Mouse (Mus musculus) neural tube, embryonic 13.5 days (tissue): ENCODE results near the gene Grin2d. TPM values are rescaled to one million over a fixed set of nuclear protein-coding genes. Genes with fewer than 3 reads are reported as not detected.

Experiments
- ATAC-seq: fragments of 200-750 bp; cut with Nextera tagmentation; 2 replicates; pipeline ENCODE4 v1.8.0; 2017; ENCODE audit warnings: low read depth, mild to moderate bottlenecking, moderate TSS enrichment, moderate library complexity
- H3K27ac ChIP-seq: fragments of 300-500 bp; sonication (generic); replicated peaks from 2 replicates; pipeline ENCODE4 v1.5.1; 2015; ENCODE audit warnings: moderate library complexity, mild to moderate bottlenecking, inconsistent platforms
- H3K27me3 ChIP-seq: fragments of 300-500 bp; sonication (generic); 2 replicates; pipeline ENCODE4 v1.6.1; 2015; ENCODE audit warnings: mild to moderate bottlenecking, inconsistent platforms
- H3K36me3 ChIP-seq: fragments of 300-500 bp; sonication (generic); 2 replicates; pipeline ENCODE4 v1.6.1; 2015; ENCODE audit warnings: mild to moderate bottlenecking, inconsistent platforms
- H3K4me1 ChIP-seq: fragments of 300-500 bp; sonication (generic); replicated peaks from 2 replicates; pipeline ENCODE4 v1.6.1; 2015; ENCODE audit warnings: inconsistent platforms
- H3K4me2 ChIP-seq: fragments of 300-500 bp; sonication (generic); 2 replicates; pipeline ENCODE4 v1.6.1; 2015; ENCODE audit warnings: inconsistent platforms, mild to moderate bottlenecking, moderate library complexity
- H3K4me3 ChIP-seq: fragments of 300-500 bp; sonication (generic); 2 replicates; pipeline ENCODE4 v1.5.1; 2015; ENCODE audit warnings: mild to moderate bottlenecking, inconsistent platforms
- H3K9ac ChIP-seq: fragments of 300-500 bp; sonication (generic); 2 replicates; pipeline ENCODE4 v1.6.1; 2015; ENCODE audit warnings: moderate library complexity, mild to moderate bottlenecking, inconsistent platforms
- H3K9me3 ChIP-seq: fragments of 300-500 bp; sonication (generic); 2 replicates; pipeline ENCODE4 v1.6.1; 2016; ENCODE audit warnings: inconsistent platforms
- WGBS: fragments of 180-500 bp; shearing (Covaris S2); methylation state at CpG from one replicate; pipeline ENCODE4 v1.1.7; 2015; 5-methylcytosine and 5-hydroxymethylcytosine counted together
- polyA plus RNA-seq: library from polyadenylated mRNA; unstranded; fragments of >200 nt; fragmentation: Nextera tagmentation; extraction: Ambion mirVana; gene quantifications from 2 replicates; pipeline ENCODE4 v1.2.1, GENCODE M21; 2015

Gene Grin2d
- polyA plus RNA-seq, 1 experiment from 2014 or later, result 1.6 TPM

GRCm38 (mm10) chr7:45815323-45815983 is 62.7 kb downstream of the Grin2d start:
- peak overlapping the region; percentile 45 for H3K9ac ChIP-seq
- WGBS, result 45% methylated on average over 10 of the region's 10 CpGs
- peak overlapping the region; percentile 35; the same call in 1 of the 2 replicates for H3K4me3 ChIP-seq
- no peaks in the 10 kb centered on the region for H3K9me3 ChIP-seq
- peaks cover 13% of the 10 kb centered on the region for H3K27me3 ChIP-seq
- peak overlapping the region; percentile 78 for H3K27ac ChIP-seq
- H3K36me3 ChIP-seq, result peaks cover 24% of the 10 kb centered on the region
- H3K4me1 ChIP-seq, result peaks cover 38% of the 10 kb centered on the region
- no peak for ATAC-seq
- peak overlapping the region; percentile 58 for H3K4me2 ChIP-seq

GRCm38 (mm10) chr7:45814841-45815240 is 63.3 kb downstream of the Grin2d start:
- no peak for ATAC-seq
- Histone ChIP-seq H3K27me3 (peaks cover 7% of the 10 kb centered on the region), H3K9me3 (no peaks in the 10 kb centered on the region), H3K36me3 (peaks cover 30% of the 10 kb centered on the region), H3K27ac (peak overlapping the region; percentile 78), H3K4me1 (peaks cover 38% of the 10 kb centered on the region), H3K4me3 (peak overlapping the region; percentile 35), H3K4me2 (peak overlapping the region; percentile 58), H3K9ac (peak overlapping the region; percentile 45)
- 4% methylated on average over 5 of the region's 5 CpGs for WGBS

- Histone ChIP-seq H3K36me3 (peaks cover 38% of the 10 kb centered on the region), H3K9ac (peak within 1 kb of the TSS; percentile 100), H3K9me3 (no peaks in the 10 kb centered on the region), H3K4me2 (peak within 1 kb of the TSS; percentile 96), H3K4me1 (peaks cover 42% of the 10 kb centered on the region), H3K27ac (peak within 1 kb of the TSS; percentile 100), H3K27me3 (peaks cover 7% of the 10 kb centered on the region; the same call in 1 of the 2 replicates), H3K4me3 (peak within 1 kb of the TSS; percentile 91)
- ATAC-seq, result peak; percentile 99
- under 1% methylated on average over 91 of the region's 92 CpGs for WGBS
These were observed 64.1 kb downstream of the Grin2d start, which contains the start of gene Cyth2 for GRCm38 (mm10) chr7:45813787-45814779. Gene Cyth2, minus strand, starts transcription at chr7:45814581.

GRCm38 (mm10) chr7:45812921-45813320 is 65.3 kb downstream of the Grin2d start:
- 88% methylated on average over 8 of the region's 8 CpGs for WGBS
- H3K9ac ChIP-seq, result peak overlapping the region; percentile 100
- H3K4me2 ChIP-seq, result peak overlapping the region; percentile 96
- ATAC-seq, result no peak
- peak overlapping the region; percentile 91 for H3K4me3 ChIP-seq
- H3K27me3 ChIP-seq, result no peaks in the 10 kb centered on the region
- peaks cover 52% of the 10 kb centered on the region for H3K4me1 ChIP-seq
- H3K36me3 ChIP-seq, result peaks cover 50% of the 10 kb centered on the region
- peak overlapping the region; percentile 100; the same call in 1 of the 2 replicates for H3K27ac ChIP-seq
- no peaks in the 10 kb centered on the region for H3K9me3 ChIP-seq

GRCm38 (mm10) chr7:45809276-45810075 is 68.7 kb downstream of the Grin2d start:
- peaks cover 53% of the 10 kb centered on the region for H3K4me1 ChIP-seq
- peaks cover 71% of the 10 kb centered on the region for H3K36me3 ChIP-seq
- no peak overlapping the region for H3K4me3 ChIP-seq
- 88% methylated on average over 14 of the region's 14 CpGs for WGBS
- H3K27me3 ChIP-seq, result no peaks in the 10 kb centered on the region
- H3K4me2 ChIP-seq, result no peak overlapping the region
- no peaks in the 10 kb centered on the region for H3K9me3 ChIP-seq
- no peak for ATAC-seq
- H3K9ac ChIP-seq, result peak overlapping the region; percentile 34; the same call in 1 of the 2 replicates
- no peak overlapping the region; the same call in 1 of the 2 replicates for H3K27ac ChIP-seq

- WGBS, result 52% methylated on average over 11 of the region's 11 CpGs
- Histone ChIP-seq H3K27ac (peak overlapping the region; percentile 42), H3K27me3 (no peaks in the 10 kb centered on the region), H3K9ac (0 out of 2 replicates have a peak overlapping the region, but pooled peaks have one; percentile 12), H3K4me2 (no peak overlapping the region), H3K36me3 (peaks cover 81% of the 10 kb centered on the region), H3K9me3 (no peaks in the 10 kb centered on the region), H3K4me1 (peaks cover 53% of the 10 kb centered on the region), H3K4me3 (no peak overlapping the region)
- ATAC-seq, result no peak
These were observed 69.7 kb downstream of the Grin2d start for GRCm38 (mm10) chr7:45808471-45808870.

- Histone ChIP-seq H3K9ac (no peak overlapping the region), H3K4me3 (no peak overlapping the region), H3K27me3 (no peaks in the 10 kb centered on the region), H3K4me2 (no peak overlapping the region), H3K36me3 (peaks cover 85% of the 10 kb centered on the region), H3K27ac (peak overlapping the region; percentile 71), H3K4me1 (peaks cover 31% of the 10 kb centered on the region), H3K9me3 (no peaks in the 10 kb centered on the region)
- no peak for ATAC-seq
- 64% methylated on average over 5 of the region's 5 CpGs for WGBS
These were observed 72.2 kb downstream of the Grin2d start for GRCm38 (mm10) chr7:45805941-45806340.

- H3K4me2 ChIP-seq, result no peak overlapping the region
- H3K27me3 ChIP-seq, result peaks cover 2% of the 10 kb centered on the region
- H3K9me3 ChIP-seq, result no peaks in the 10 kb centered on the region
- peaks cover 75% of the 10 kb centered on the region for H3K36me3 ChIP-seq
- H3K27ac ChIP-seq, result no peak overlapping the region
- H3K4me1 ChIP-seq, result peaks cover 27% of the 10 kb centered on the region
- H3K9ac ChIP-seq, result no peak overlapping the region
- 94% methylated on average over 6 of the region's 6 CpGs for WGBS
- ATAC-seq, result no peak
- no peak overlapping the region for H3K4me3 ChIP-seq
These were observed 75.6 kb downstream of the Grin2d start for GRCm38 (mm10) chr7:45802551-45802950.

- peak; percentile 60 for ATAC-seq
- H3K4me3 ChIP-seq, result no peak overlapping the region
- no peak overlapping the region for H3K9ac ChIP-seq
- peaks cover 75% of the 10 kb centered on the region for H3K36me3 ChIP-seq
- peaks cover 30% of the 10 kb centered on the region for H3K4me1 ChIP-seq
- H3K27ac ChIP-seq, result no peak overlapping the region
- peaks cover 14% of the 10 kb centered on the region for H3K27me3 ChIP-seq
- WGBS, result 2% methylated on average over 12 of the region's 12 CpGs
- H3K4me2 ChIP-seq, result peak overlapping the region; percentile 24
- no peaks in the 10 kb centered on the region for H3K9me3 ChIP-seq
These were observed 76.8 kb downstream of the Grin2d start for GRCm38 (mm10) chr7:45801348-45801747.

- no peak overlapping the region for H3K4me3 ChIP-seq
- H3K4me2 ChIP-seq, result peak overlapping the region; percentile 24
- H3K36me3 ChIP-seq, result peaks cover 76% of the 10 kb centered on the region
- H3K27me3 ChIP-seq, result peaks cover 21% of the 10 kb centered on the region
- 20% methylated on average over 16 of the region's 25 CpGs for WGBS
- H3K9ac ChIP-seq, result no peak overlapping the region
- no peaks in the 10 kb centered on the region for H3K9me3 ChIP-seq
- H3K27ac ChIP-seq, result no peak overlapping the region
- peaks cover 23% of the 10 kb centered on the region for H3K4me1 ChIP-seq
- ATAC-seq, result peak; percentile 6; the same call in 1 of the 2 replicates
These were observed 77.5 kb downstream of the Grin2d start for GRCm38 (mm10) chr7:45800546-45801204.

- Histone ChIP-seq H3K4me3 (no peak overlapping the region), H3K27me3 (peaks cover 27% of the 10 kb centered on the region), H3K9ac (no peak overlapping the region), H3K36me3 (peaks cover 83% of the 10 kb centered on the region), H3K9me3 (no peaks in the 10 kb centered on the region), H3K4me2 (no peak overlapping the region), H3K4me1 (peaks cover 23% of the 10 kb centered on the region), H3K27ac (no peak overlapping the region)
- 41% methylated on average over 7 of the region's 7 CpGs for WGBS
- no peak for ATAC-seq
These were observed 78.2 kb downstream of the Grin2d start for GRCm38 (mm10) chr7:45800001-45800400.
